Mouse (Mus musculus) urinary bladder, postnatal 14 days (tissue): ENCODE results near the gene Psd4.

Experiments used
- DNase-seq: peaks from one replicate; pipeline ENCODE4 v3.0.0; 2021; ENCODE audit warnings: low spot score

Gene Psd4

DNA sequence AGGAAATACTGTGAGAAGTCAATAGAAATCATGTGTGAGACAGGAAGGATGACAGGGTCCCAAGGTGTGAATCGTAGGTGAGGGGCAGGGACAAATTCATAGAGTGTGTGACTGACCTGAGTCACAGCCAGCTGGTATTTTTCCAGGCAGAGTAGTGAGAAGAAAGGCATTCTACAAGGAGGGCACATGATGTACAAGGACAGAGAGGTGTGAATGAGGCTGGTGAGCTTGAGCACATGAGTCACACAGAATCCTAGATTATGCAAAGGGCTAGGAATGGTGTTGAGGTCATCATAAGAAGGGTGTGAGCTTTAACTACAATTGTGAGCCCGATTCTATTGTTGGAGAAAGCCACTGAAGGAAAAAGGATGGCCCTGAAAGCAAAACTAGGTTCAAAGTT lies 72.7 kb downstream of the Psd4 start:
- DNase-seq, result no peak

GRCm38 (mm10) chr2:24441899-24442298 lies 74.5 kb downstream of the Psd4 start:
- no peak for DNase-seq

DNA sequence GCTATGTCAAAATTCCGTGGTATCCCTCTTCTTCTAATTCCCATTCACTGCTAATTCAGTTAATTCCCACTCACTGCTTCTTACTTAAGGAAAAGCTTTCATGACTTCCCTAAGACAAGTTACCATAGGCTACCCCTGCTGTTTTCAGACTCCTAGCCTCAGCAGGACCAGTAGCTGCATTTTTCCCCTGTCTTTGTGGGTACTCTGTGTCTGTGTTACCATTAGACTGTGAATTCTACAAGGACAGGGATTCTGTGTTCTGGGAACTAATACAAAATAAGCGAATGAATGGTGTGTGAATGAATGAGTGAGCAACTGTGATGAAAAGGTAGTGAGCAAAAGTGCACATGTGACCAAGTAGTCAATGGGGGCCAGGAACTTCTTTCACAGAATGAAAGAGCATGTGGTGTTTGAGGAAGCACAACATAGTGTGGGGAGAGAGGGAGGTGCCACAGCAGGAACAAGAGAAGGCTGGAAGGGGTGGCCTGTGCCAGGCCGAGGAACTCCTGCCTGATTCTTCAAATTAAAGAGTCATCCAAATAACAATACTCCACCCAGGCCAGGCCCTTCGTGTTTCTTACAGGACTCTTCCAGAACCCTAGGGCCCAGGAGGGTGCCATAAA lies 75.0 kb downstream of the Psd4 start:
- DNase-seq, result no peak

GRCm38 (mm10) chr2:24443256-24443790 lies 75.9 kb downstream of the Psd4 start:
- DNase-seq, result no peak

GRCm38 (mm10) chr2:24449111-24449510 lies 81.7 kb downstream of the Psd4 start:
- no peak for DNase-seq

DNA sequence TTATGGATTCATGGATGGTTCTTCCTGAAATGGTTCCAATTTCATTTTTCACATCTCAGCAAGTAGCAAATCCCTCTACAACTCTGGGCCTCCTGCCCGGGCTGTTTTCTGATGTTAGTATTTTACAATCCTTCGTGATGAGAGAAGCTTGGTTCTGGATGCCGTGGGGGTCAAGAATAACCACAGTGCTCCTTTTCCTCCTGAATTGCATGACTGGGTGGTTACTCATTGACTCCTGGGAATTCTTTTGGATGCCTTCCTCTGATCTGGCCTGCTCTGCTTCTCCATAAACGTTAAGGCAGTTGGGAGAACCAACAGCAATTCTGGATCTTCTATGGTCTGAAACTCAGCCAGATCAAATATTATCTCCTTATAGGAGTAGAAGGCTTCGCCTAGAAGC lies 85.8 kb downstream of the Psd4 start:
- DNase-seq, result peak; percentile 11

- DNase-seq, result no peak
Observed at GRCm38 (mm10) chr2:24454429-24455011, 87.1 kb downstream of the Psd4 start.

GRCm38 (mm10) chr2:24455057-24455855 lies 87.9 kb downstream of the Psd4 start:
- no peak for DNase-seq

DNA sequence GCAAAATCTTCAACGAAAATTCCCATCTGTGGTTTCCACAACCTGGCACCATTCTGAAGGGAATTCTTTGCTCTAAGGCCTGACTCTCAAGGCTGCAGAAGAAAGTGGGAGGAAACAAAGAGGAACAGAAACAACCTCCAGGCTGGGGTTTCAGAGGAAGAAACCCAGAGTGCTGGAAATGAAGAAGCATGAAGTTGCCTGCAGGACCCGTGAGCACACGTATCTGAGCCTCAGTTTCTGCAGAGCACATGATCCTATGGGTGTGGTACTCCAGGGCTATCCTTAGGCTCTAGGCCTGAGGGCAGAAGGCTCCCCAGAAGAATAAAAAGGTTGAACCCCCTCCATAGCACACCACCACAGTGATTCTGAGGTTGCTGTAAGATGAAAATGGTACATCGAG lies 89.5 kb downstream of the Psd4 start:
- no peak for DNase-seq

GRCm38 (mm10) chr2:24460112-24460807 lies 92.9 kb downstream of the Psd4 start:
- DNase-seq, result no peak

- no peak for DNase-seq
Observed at GRCm38 (mm10) chr2:24460808-24461127, 93.4 kb downstream of the Psd4 start.
